Mouse (Mus musculus) T-helper 17 cell (primary cell): ENCODE data around the gene Fam8a1.

Experiments
- in situ Hi-C, 2 experiments: fragments of 300-600 bp; cut with MboI, MseI; formaldehyde crosslinking; loops; 1 replicate in 1 of 2; 2 replicates in 1 of 2; pipeline ENCODE4 v1.15.1; 2025; ENCODE audit warnings: high pct_unique_total_duplicates in 2 of 2

Gene Fam8a1

DNA sequence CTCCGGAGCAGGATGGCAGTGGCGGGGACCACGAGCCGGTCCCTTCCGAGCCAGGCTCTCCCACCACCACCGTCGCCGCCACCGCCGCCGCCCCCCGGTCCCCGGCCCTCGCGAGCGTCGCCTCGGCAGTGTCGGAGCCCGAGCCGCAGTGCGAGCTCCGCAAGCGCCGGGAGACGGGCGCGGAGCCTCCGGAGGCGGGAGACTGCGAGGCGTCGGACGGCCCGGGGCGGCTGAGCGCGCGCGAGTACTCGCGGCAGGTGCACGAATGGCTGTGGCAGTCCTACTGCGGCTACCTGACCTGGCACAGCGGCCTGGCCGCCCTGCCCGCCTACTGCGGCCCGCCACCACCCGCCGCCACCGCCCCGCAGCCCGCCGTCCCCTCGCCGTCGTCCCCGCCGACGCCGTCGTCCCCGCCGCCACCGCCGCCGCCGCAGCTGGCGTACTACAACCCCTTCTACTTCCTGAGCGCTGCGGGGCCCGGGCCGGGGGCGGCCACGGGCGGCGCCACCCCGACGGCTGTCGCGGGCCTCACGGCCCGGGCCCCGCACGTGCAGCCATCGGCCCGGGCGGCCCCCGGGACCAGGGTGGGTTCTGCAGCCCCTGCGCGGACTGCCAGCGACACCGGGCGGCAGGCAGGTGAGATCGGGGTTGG, 424 bp downstream of the Fam8a1 start:
- in situ Hi-C loops = loop anchor here in 1 of 2 experiments (5.0 kb wide), 1 partner anchor 38 kb away; no protein-coding TSS in a partner anchor

DNA sequence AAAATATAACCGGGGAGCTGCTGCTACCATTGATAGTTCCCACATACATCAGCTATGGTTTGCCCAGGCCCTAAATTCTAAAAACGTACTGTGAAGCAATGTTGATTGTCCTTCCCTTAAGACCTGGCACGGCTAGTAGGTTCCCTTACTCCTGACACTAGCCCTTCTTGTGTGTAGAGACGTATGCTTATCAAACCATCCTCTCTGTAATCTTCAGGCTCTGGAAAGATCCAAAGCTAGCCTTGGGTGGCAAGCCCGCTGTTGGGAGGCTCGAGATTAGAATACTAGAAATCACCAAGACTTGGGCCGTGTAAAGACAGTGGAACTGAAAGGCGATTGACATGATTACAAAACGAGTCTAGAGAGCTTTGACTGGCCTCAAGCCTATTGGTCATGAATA, 1.2 kb downstream of the Fam8a1 start:
- in situ Hi-C loops = loop anchor here in 1 of 2 experiments (5.0 kb wide), 1 partner anchor 37 kb away; no protein-coding TSS in a partner anchor

DNA sequence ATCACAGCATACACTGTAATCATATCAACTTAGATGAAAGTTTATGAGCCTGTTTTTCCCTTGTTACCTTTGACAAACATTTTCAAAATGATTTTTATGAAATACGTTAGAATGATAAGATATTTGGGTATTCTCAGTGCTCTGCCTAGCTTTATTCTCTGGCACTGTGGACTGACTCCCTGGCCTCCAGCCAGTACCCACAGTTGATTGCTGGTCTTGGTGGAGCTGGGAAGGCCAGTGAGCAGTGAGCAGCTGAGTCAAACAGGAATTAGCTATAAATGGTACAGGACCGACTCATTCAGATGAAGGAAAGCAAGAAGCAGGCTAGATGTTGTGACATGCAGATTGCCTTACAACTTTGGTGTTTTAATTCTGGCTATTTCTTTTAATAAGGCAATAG, 5.3 kb downstream of the Fam8a1 start:
- in situ Hi-C loops = loop anchor here in 1 of 2 experiments (5.0 kb wide), 1 partner anchor 33 kb away; no protein-coding TSS in a partner anchor

DNA sequence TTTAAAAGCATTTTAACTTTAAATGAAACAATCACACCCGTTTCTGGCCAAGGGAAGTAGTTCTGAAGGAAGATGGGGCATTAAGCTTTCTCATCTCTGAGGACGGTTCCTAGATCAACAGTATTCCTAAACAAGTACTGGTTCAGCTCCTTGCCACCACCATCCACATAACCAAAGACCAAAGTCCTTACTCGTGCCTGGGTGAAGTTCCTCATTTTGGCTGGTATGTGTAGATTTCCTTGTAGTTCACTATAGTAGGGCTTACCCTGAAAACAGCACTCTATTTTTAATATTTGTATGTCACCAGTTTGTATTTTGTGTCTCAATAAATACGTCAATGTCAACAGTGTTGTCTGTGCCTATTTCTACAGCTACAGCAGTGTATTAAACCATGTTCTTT, 8.4 kb downstream of the Fam8a1 start:
- in situ Hi-C loops = no loop called here

DNA sequence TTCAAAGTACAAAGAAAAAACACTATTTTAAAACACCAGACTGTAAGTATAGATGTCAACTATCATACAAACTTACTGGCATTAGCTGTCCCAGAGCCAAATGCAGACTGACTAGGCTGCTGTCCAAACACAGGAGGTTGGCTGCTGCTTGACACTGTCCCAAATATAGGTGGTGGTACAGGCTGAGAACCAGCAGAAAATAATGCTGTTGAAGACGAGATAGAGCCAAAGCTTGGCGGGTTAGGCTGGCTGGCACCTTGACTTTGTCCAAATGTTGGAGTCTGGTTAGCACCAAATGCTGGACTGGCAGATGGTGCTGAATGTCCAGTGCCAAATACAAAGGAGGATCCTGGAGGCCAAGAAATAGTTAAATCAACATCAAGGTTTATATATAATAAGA, 13.6 kb downstream of the Fam8a1 start:
- in situ Hi-C loops = no loop called here

DNA sequence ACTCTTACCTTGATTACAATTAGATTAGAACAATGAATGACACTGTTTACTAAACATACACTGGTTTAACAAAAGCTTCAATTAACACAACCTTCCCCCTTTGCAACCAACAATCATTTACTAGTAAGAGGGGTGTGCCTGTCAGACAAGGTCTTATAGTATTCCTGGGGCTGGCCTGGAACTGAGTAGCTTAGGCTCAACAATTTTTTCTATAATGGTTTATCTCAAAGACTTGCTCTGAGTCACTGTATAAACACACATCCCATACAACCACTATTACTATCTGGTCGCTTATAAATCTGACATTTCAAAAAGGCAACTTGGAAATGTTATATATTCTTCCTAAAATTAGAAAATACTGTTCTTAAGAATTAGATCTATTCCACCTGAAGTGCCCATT, 14.0 kb downstream of the Fam8a1 start:
- in situ Hi-C loops = no loop called here

DNA sequence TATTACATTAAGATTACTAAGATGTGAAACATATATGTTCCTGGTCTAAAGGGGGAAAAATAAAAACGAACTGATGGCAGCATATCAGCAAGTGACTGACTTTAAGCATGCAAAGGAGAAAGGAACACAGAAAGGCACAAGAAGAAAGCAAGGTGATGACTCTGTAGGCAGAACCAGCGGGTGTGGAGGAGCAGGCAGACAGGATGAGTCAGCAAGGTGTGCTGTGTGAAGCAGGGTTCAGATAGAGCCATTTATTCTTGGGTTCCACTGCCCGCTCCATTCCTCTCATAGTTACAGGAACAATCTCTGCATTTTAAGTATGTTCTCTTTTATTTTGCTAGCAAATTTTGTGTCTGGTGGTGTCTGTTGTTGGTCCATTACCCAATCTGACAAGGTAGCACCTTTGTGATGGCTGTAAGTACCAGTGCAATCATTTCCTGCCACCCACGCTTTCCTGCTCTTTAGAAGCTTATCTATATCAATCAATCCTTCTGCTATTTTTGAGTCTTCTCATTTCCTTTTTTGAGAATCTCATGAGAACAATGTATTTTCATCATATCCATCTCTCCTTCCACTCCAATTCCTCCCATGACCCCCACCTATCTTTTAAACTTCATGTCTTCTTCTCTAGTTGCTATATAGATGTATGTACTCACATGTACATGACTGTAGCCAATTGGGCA, 21.4 kb downstream of the Fam8a1 start:
- in situ Hi-C loops = no loop called here

DNA sequence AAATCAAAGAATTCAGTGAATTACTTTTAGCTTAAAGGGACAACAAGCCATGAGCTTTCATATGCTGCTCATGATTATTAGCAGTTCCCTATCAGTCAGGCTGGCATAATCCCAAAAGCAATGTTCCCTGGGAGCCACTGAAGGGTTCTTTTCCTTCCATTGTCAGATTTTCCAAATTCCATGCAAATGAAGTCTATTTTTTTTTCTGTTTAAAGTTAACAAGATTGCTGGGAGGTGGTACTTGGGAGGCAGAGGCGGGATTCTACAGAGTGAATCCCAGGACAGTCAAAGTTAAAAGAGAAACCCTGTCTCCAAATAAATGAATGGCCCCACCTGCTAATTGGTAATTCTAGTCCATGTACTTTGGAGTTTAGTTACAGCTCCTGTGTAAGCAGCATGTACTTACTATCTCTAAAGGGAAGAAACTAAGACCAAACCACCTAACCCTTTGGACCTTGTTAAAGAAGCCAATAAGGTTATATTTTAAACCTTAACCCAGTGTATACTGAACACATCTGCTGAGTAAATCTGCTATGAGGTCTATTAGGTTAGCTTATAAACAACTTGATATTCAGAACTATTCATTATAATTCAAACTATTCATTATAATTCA, 26.1 kb downstream of the Fam8a1 start:
- in situ Hi-C loops = no loop called here

DNA sequence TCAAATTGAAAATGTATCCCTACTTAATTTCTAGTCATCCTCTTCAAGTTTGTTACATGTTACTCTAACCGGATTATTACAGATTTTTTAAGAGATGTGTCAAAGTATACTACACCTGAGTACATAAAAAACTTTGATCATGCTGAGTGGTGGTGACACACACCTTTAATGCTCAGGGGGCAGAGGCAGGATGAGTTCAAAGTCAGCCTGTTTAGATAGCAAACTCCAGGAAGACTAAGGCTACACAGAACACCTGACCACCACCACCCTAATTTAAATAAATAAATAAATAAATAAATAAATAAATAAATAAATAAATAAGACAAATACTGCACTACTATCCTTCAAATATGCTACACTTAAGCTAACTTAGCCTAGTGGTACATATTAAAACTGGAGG, 26.6 kb downstream of the Fam8a1 start:
- in situ Hi-C loops = no loop called here

DNA sequence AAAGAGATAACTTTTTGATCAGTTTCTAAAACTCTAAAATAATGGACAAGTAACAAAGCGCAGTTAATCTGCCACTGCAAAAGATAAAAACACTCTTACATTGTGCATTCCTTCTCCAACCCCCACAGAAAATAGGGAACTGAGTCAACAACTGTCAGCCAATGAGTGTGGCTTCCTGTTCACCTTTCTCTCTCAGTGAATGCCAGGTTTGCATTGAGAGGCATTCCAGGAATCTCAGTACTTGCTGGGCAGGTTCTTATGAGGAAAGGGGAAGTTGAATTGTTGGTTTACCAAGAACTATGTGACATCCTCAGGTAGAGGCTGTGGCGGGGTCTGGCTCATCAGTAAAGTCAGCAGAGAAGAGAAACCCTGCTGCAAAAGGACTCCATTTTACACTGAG, 27.5 kb downstream of the Fam8a1 start:
- in situ Hi-C loops = no loop called here

DNA sequence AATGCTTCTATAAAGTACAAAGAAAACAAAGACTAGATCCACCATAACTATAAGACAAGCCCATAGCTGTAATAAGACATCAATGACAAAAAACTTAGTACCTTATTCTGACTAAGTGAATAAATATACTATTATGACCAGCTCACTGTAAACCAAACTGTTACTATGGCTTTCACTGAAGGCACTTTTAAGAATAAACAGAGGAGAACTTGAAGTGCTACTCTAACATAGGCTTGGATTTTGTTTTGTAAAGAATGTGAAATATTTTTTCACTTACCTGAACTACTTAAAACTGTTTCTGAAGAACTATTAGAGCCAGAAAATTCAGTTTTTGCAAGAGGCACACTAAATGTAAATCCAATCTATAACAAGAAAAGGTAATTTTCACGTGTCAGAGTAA, 30.1 kb downstream of the Fam8a1 start:
- in situ Hi-C loops = no loop called here

DNA sequence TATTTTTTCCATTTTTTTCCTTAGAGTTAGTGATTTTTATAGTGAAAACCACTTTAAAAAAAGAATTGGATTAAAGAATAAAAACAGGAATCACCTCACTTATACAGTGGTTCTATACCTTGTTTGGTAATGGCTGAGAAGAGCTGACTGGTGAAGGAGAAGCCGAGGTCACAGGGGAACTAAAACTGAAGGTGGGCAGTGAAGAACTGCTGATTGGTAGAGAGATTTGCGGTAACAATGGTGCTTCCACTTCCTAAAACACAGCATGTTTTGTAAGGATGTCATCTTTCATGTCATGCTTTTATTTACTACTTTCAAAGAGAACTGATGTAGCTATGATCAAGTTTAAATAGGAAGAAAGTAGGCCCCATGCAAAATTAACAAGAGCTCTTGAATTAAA, 32.2 kb downstream of the Fam8a1 start:
- in situ Hi-C loops = no loop called here

DNA sequence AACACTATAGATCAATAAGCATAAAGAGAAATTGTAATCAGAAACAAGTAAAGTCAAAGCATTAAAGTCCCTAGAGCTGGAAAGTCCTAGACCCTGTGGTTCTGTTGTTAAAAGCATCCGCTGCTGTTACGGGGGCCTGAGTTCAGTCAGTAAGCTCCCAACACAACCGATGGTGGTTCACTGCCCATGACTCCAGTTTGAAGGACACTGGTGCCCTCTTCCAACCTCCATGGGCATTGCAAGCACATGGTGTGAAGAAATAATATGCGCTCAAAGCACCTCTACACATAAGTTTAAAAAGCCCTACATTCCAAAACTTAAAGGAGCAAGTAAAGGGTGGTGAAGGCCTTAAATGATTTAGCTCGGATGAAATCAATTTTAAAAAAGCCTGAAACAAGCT, 33.8 kb downstream of the Fam8a1 start:
- in situ Hi-C loops = no loop called here

DNA sequence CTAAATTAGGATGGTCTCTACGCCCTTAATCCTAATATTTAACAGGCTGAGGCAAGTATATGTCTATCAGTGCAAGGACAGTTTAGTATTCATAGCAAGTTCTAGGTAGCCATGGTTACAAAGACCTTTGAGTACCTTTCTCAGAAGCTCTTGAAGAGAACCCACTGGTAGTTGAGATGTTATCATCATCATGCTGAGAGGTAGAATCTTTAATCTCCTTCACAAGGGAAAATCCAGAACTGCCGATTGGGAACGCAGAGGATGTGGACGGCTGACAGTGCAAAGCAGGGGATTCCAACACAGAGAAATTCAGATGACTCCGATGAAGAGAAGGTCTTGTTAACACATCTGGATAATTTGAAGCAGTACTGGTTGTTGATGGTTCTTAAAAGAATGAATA, 44.2 kb downstream of the Fam8a1 start:
- in situ Hi-C loops = no loop called here

DNA sequence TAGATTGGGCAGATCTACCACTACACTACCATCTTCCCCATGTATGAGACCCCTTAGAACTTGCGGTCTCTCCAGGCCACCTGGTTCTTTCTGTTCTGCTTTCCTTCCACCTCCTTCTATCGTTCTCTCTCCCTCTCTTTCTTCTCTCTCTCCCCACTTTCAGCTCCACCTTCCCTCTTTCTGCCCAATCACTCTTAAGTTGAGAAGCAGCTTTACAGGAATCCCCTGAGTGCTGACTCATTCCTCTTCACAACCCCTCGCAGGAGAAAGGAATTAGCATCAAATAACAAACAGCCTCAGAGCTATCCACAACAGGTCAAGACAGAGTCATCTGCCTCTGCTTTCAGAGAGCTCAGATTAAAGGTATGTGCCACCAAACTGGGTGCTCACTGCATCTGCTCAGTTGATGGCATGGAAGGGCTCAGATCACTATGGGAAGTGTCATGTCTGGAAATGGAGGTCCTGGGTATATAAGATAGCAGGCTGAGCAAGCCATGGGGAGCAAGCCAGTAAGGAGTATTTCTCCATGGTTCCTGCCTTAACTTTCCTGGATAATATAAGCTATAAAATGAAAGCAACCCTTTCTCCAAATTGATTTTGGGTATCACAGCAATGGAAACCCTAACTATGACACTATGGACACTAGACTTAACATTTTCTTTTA, 46.8 kb downstream of the Fam8a1 start:
- in situ Hi-C loops = no loop called here

DNA sequence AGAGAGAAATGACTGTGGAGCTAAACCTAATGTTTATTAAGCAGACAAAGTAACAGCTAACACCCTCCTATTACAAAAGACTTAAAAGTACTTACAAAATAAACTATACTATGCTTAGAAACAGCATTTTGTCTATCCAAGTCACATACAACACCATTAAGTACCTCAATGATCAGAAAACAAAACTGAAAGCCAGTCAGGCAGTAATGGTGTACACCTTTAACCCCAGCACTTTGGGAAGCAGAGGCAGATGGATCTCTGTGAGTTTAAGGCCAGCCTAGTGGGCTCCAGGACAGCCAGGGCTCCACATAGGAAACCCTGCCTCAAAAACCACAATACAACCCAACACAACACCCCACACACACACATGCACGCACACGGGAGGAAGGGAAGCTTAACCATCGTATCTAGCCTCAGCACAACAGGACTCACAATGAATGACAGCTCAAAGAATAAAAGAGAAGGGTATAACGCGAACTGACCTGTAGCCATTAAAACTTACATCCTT, 49.6 kb downstream of the Fam8a1 start:
- in situ Hi-C loops = no loop called here

DNA sequence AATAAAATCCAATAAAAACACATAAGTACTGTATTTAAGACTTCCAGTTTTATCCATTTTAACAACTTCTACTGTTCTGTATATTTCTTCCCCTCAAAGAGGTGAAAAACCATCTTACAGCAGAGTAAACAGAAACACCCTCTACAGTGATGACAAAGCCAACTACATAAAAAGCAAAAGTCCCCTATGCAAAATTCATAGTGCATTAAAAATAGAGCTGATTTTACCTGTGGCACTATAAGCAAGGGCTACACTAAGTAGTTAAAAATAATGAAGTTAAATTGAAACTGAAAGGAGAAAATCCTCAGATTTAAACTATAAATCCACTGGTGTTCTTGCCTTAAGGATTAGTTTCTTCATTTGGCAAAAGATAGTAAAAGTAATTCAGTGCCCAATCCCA, 51.7 kb downstream of the Fam8a1 start:
- in situ Hi-C loops = no loop called here

DNA sequence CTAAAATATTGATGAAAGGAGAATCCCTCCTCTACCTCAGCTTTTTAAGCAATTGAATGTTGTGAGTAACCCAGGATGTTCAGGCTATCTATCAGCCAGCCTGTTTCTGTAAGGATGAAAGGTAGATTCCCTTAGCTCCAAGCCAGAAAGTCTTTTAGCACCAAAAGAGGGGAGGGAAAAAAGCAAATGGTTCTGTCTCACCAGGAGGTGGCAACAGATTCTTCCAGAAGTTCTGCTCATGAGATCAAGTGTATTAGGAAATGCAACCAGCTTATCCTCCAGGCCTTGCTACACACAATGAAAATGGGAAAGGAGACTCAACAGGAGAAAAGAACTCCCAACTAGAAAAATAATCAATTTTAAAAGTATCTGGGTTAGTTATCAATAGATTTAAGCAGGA, 55.0 kb downstream of the Fam8a1 start:
- in situ Hi-C loops = no loop called here

DNA sequence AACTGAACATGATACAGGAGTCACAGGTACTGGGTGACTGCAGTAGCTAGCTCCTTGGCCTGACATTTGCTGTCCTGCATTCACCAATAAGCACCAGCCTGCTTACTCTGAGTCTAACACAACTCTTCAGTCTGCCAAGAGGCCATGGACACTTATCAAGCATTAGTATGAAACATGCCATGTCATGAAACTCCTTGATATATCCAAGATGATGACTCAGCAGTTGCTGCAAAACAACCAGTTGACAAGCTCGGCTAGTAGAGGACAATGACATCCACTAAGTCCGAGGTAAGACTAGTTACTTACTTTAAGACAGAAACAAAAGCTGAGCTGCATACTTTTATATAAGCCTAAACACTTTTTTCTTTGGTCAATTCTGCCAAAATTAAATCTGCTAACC, 55.9 kb downstream of the Fam8a1 start:
- in situ Hi-C loops = loop anchor here in 1 of 2 experiments (25.0 kb wide), 1 partner anchor 1787 kb away; the partner anchor contains the start of genes A830005F24Rik and Zfp169

DNA sequence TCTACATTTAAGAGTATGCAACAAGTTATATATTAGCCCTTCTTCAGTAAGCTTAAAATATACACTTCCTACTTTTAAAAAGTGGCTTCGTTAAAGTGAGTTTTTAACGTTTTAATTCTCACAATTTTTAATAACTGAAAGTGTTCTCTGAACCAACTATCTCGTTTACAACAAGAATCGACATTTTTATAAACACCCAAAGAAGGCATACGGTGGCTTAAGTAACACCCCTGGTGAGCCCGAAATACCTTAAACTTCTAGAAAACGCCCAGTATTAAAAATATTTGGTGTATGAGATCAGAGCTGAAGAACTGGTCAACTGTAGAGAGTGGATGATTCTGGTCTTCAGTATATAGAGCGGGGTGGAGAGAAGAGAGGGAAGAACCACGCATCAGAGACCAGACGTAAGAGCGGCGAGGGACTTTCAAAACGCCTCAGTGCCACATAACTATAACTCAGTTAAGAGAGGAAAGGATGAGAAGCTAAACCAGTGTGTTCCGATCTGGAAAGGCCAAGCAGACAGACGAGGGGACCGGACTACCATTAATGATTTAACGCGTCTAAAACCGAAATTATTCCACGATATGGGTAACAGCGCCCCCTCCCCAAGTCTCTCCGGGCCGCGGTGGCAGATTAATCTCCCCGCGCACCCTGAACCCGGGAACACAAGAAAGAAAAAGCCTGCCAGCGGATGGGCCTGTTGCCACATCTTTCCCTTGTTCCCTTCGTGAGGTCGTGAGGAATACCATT, 57.1 kb downstream of the Fam8a1 start:
- in situ Hi-C loops = loop anchor here in 1 of 2 experiments (25.0 kb wide), 1 partner anchor 1786 kb away; the partner anchor contains the start of genes A830005F24Rik and Zfp169
